Mouse (Mus musculus) embryonic facial prominence, embryonic 15.5 days (tissue): ENCODE results near the gene Zfp617. TPM values are rescaled to one million over a fixed set of nuclear protein-coding genes. Genes with fewer than 3 reads are reported as not detected.
"Not testable (repeated sequence)": the region's sequence is repeated elsewhere in the genome, so short reads cannot be mapped to it uniquely, and the experiment has no call there.

Experiments
- ATAC-seq: fragments of 200-750 bp; cut with Nextera tagmentation; 2 replicates; pipeline ENCODE4 v1.8.0; 2017; ENCODE audit warnings: low read depth, moderate TSS enrichment; ENCODE audit not compliant: insufficient number of reproducible peaks, low FRiP score, low TSS enrichment
- H3K27ac ChIP-seq: fragments of 300-500 bp; sonication (generic); replicated peaks from 2 replicates; pipeline ENCODE4 v1.5.1; 2015; ENCODE audit warnings: mild to moderate bottlenecking, inconsistent platforms
- H3K27me3 ChIP-seq: fragments of 300-500 bp; sonication (generic); 2 replicates; pipeline ENCODE4 v1.6.1; 2015; ENCODE audit warnings: inconsistent platforms
- H3K36me3 ChIP-seq: fragments of 300-500 bp; sonication (generic); 2 replicates; pipeline ENCODE4 v1.6.1; 2015; ENCODE audit warnings: mild to moderate bottlenecking, inconsistent platforms
- H3K4me1 ChIP-seq: fragments of 300-500 bp; sonication (generic); 2 replicates; pipeline ENCODE4 v1.6.1; 2015; ENCODE audit warnings: inconsistent platforms
- H3K4me2 ChIP-seq: fragments of 300-500 bp; sonication (generic); replicated peaks from 2 replicates; pipeline ENCODE4 v1.6.1; 2015; ENCODE audit warnings: mild to moderate bottlenecking, inconsistent platforms
- H3K4me3 ChIP-seq: fragments of 300-500 bp; sonication (generic); replicated peaks from 2 replicates; pipeline ENCODE4 v1.5.1; 2015; ENCODE audit warnings: mild to moderate bottlenecking, inconsistent platforms
- H3K9ac ChIP-seq: fragments of 300-500 bp; sonication (generic); 2 replicates; pipeline ENCODE4 v1.6.1; 2015; ENCODE audit warnings: inconsistent platforms
- H3K9me3 ChIP-seq: fragments of 300-500 bp; sonication (generic); replicated peaks from 2 replicates; pipeline ENCODE4 v1.6.1; 2016; ENCODE audit warnings: inconsistent platforms
- WGBS: fragments of 180-500 bp; shearing (Covaris S2); methylation state at CpG from one replicate; pipeline ENCODE4 v1.1.7; 2015; 5-methylcytosine and 5-hydroxymethylcytosine counted together
- polyA plus RNA-seq: library from polyadenylated mRNA; unstranded; fragments of >200 nt; fragmentation: Nextera tagmentation; extraction: Ambion mirVana; gene quantifications from 2 replicates; pipeline ENCODE4 v1.2.1, GENCODE M21; 2015

The Zfp617 gene
- polyA plus RNA-seq, 1 experiment from 2014 or later, result 23.1 TPM

DNA sequence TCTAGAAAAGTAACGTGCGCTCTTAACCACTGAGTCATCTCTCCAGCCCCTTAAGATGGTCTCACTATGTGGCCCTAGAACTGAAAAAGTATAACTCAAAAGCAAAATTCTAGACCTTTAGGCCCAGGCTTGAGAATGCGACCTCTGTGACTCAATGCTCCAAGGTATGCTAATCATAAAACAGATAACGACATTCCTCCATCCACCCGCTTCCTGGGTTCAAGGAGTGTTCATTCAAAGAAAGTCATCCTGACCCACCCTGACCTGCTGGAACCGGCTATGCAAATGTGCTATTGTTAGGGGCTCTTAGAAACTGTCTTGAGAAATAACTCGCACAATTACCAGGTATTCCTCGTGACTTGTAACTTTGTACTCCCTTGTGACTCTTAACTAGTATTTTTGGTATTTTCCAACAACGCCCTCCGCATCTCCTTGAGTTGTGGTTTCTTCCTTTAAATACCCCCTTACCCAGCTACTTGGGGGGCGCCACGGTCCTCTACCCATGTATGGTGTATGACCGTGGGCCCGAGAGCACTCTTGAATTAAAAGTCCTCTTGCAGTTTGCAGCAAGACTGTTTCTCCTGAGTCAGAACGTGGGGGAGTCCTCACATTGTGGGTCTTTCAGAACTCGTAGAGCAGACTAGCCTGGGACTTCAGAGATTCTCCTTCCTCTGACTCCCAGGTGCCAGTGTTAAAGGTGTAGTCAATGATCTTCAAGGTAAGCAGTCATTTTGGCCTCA is 44.7 kb downstream of the Zfp617 start:
- Histone ChIP-seq H3K9me3 (0 out of 2 replicates have a peak, but pooled peaks cover 14% of the 10 kb centered on the region), H3K4me1 (peaks cover 15% of the 10 kb centered on the region; the same call in 1 of the 2 replicates)
- H3K9ac ChIP-seq, H3K4me2 ChIP-seq, H3K27ac ChIP-seq, H3K36me3 ChIP-seq, H3K4me3 ChIP-seq, H3K27me3 ChIP-seq, ATAC-seq: not testable (repeated sequence)
- WGBS, result 93% methylated on average over 16 of the region's 16 CpGs

DNA sequence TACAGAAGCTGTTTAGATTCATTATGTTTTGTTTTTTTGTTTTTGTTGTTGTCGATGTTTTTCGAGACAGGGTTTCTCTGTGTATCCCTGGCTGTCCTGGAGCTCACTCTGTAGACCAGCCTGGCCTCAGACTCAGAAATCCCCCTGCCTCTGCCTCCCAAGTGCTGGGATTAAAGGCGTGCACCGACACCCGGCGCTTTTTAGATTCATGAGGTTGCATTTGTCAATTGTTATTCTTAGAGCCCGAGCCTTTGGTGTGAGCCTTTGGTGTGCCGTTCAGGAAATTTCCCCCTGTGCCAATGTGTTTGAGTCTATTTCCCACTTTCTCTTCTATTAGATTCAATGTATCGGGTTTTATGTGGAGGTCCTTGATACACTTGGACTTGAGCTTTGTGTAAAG is 46.2 kb downstream of the Zfp617 start:
- Histone ChIP-seq H3K4me2 (no peak overlapping the region), H3K4me1 (peaks cover 15% of the 10 kb centered on the region; the same call in 1 of the 2 replicates), H3K9ac (no peak overlapping the region), H3K9me3 (0 out of 2 replicates have a peak, but pooled peaks cover 14% of the 10 kb centered on the region), H3K27ac (no peak overlapping the region), H3K36me3 (peaks cover 9% of the 10 kb centered on the region), H3K27me3 (no peaks in the 10 kb centered on the region), H3K4me3 (no peak overlapping the region)
- 96% methylated on average over 9 of the region's 9 CpGs for WGBS
- no peak for ATAC-seq

- Histone ChIP-seq H3K4me1 (no peaks in the 10 kb centered on the region), H3K36me3 (peaks cover 16% of the 10 kb centered on the region)
- no peak for ATAC-seq
These were observed 52.0 kb downstream of the Zfp617 start for GRCm38 (mm10) chr8:71960483-71960882.

GRCm38 (mm10) chr8:71961796-71962195 is 53.4 kb downstream of the Zfp617 start:
- 90% methylated on average over 5 of the region's 5 CpGs for WGBS
- no peak for ATAC-seq

More at GRCm38 (mm10) chr8:71960483-71960882, 52.0 kb downstream of the Zfp617 start:
- Histone ChIP-seq H3K27ac (no peak overlapping the region), H3K9ac (no peak overlapping the region), H3K9me3 (no peaks in the 10 kb centered on the region), H3K27me3 (no peaks in the 10 kb centered on the region), H3K4me2 (no peak overlapping the region), H3K4me3 (no peak overlapping the region)

DNA sequence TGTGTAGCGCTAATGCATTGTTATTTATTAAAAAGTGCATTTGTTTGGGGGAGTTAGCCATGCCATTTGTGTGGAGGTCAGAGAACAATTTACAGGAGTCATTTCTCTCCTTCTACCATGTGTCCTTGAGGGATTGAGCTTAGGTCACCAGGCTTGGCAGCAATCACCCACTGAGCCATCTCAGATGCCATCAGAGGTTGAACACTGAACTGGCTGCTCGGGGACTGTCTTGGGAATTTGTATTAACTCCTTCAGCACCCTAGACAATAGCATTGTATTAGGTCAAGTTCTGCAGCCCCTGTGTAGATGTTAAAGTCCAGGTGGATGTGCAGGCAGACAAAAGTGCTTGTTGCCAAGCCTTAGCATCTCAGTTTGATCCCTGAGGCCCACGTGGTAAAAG is 55.6 kb downstream of the Zfp617 start:
- 88% methylated on average over 3 of the region's 3 CpGs for WGBS
- Histone ChIP-seq H3K4me2 (no peak overlapping the region), H3K27ac (no peak overlapping the region), H3K9ac (no peak overlapping the region), H3K4me3 (no peak overlapping the region), H3K4me1 (no peaks in the 10 kb centered on the region), H3K36me3 (peaks cover 52% of the 10 kb centered on the region), H3K27me3 (no peaks in the 10 kb centered on the region), H3K9me3 (0 out of 2 replicates have a peak, but pooled peaks cover 6% of the 10 kb centered on the region)
- no peak for ATAC-seq

More at GRCm38 (mm10) chr8:71961796-71962195, 53.4 kb downstream of the Zfp617 start:
- H3K27me3 ChIP-seq, result no peaks in the 10 kb centered on the region
- H3K27ac ChIP-seq, result no peak overlapping the region
- peaks cover 29% of the 10 kb centered on the region for H3K36me3 ChIP-seq
- H3K9me3 ChIP-seq, result 0 out of 2 replicates have a peak, but pooled peaks cover 6% of the 10 kb centered on the region
- no peak overlapping the region for H3K4me3 ChIP-seq
- H3K4me2 ChIP-seq, result no peak overlapping the region
- H3K9ac ChIP-seq, result no peak overlapping the region
- no peaks in the 10 kb centered on the region for H3K4me1 ChIP-seq

DNA sequence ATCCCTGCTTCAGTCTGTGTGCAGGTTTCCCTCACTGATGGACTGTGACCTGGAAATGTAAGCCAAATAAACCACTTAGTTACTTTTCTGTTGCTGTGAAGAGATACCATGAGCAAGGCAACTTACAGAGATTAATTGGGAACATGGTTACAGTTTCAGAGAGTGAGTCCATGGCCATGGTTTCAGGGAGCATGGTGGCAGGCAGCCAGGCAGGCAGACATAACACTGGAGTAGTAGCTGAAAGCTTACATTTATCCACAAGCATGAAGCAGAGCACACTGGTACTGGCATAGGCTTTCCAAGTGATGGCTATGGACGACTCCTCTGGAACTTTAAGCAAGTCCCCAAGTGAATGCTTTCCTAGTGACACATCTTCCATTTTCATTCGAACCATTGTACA is 56.7 kb downstream of the Zfp617 start:
- peaks cover 58% of the 10 kb centered on the region for H3K36me3 ChIP-seq
- no peak for ATAC-seq
- H3K27me3 ChIP-seq, result no peaks in the 10 kb centered on the region
- H3K27ac ChIP-seq, result no peak overlapping the region
- H3K4me2 ChIP-seq, result no peak overlapping the region
- 97% methylated on average over 2 of the region's 2 CpGs for WGBS
- no peak overlapping the region for H3K4me3 ChIP-seq
- H3K9me3 ChIP-seq, result 0 out of 2 replicates have a peak, but pooled peaks cover 6% of the 10 kb centered on the region
- no peak overlapping the region for H3K9ac ChIP-seq
- no peaks in the 10 kb centered on the region for H3K4me1 ChIP-seq

- ATAC-seq, result no peak
- Histone ChIP-seq H3K27ac (no peak overlapping the region), H3K36me3 (peaks cover 58% of the 10 kb centered on the region), H3K9ac (no peak overlapping the region), H3K27me3 (no peaks in the 10 kb centered on the region), H3K4me3 (no peak overlapping the region), H3K4me2 (no peak overlapping the region), H3K4me1 (no peaks in the 10 kb centered on the region), H3K9me3 (0 out of 2 replicates have a peak, but pooled peaks cover 6% of the 10 kb centered on the region)
These were observed 58.0 kb downstream of the Zfp617 start for GRCm38 (mm10) chr8:71966411-71966810.

GRCm38 (mm10) chr8:71967261-71967660 is 58.8 kb downstream of the Zfp617 start:
- Histone ChIP-seq H3K27ac (no peak overlapping the region), H3K4me2 (no peak overlapping the region), H3K27me3 (no peaks in the 10 kb centered on the region), H3K9ac (no peak overlapping the region), H3K4me3 (no peak overlapping the region), H3K36me3 (peaks cover 58% of the 10 kb centered on the region), H3K9me3 (0 out of 2 replicates have a peak, but pooled peaks cover 6% of the 10 kb centered on the region), H3K4me1 (no peaks in the 10 kb centered on the region)
- no peak for ATAC-seq
- 97% methylated on average over 5 of the region's 5 CpGs for WGBS

- no peaks in the 10 kb centered on the region for H3K27me3 ChIP-seq
- H3K4me3 ChIP-seq, result no peak overlapping the region
- no peak overlapping the region for H3K4me2 ChIP-seq
- no peak overlapping the region for H3K9ac ChIP-seq
- H3K4me1 ChIP-seq, result no peaks in the 10 kb centered on the region
- H3K36me3 ChIP-seq, result peaks cover 58% of the 10 kb centered on the region
- 0 out of 2 replicates have a peak overlapping the region, but pooled peaks have one; percentile 4 for H3K27ac ChIP-seq
- no peak for ATAC-seq
- 75% methylated on average over 6 of the region's 6 CpGs for WGBS
- 0 out of 2 replicates have a peak, but pooled peaks cover 6% of the 10 kb centered on the region for H3K9me3 ChIP-seq
These were observed 59.7 kb downstream of the Zfp617 start for GRCm38 (mm10) chr8:71968100-71968499.

GRCm38 (mm10) chr8:71968636-71969035 is 60.2 kb downstream of the Zfp617 start:
- 67% methylated on average over 6 of the region's 6 CpGs for WGBS
- Histone ChIP-seq H3K9ac (no peak overlapping the region), H3K9me3 (0 out of 2 replicates have a peak, but pooled peaks cover 6% of the 10 kb centered on the region), H3K27me3 (no peaks in the 10 kb centered on the region), H3K27ac (0 out of 2 replicates have a peak overlapping the region, but pooled peaks have one; percentile 4), H3K36me3 (peaks cover 58% of the 10 kb centered on the region), H3K4me2 (no peak overlapping the region), H3K4me1 (no peaks in the 10 kb centered on the region), H3K4me3 (no peak overlapping the region)
- no peak for ATAC-seq

DNA sequence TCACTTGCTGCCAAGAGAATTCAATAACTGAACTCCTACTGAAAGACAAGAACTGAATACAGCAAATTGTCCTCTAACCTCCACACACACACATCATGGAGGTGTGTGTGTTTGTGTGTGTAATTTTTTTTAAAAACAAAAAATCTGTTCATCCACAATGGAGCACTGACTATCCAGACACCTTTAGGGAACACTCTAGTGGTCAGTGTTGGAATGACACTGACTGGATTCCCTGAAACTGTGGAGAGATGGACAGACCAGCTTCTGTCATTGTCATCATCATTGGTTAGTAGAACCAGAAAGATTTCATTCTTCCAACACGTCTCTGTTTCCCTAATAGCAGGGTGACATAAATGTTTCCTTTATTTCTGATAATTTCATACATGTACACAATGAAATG is 63.5 kb downstream of the Zfp617 start:
- Histone ChIP-seq H3K27ac (no peak overlapping the region), H3K4me2 (no peak overlapping the region), H3K27me3 (no peaks in the 10 kb centered on the region), H3K9me3 (no peaks in the 10 kb centered on the region), H3K36me3 (peaks cover 28% of the 10 kb centered on the region), H3K9ac (no peak overlapping the region), H3K4me1 (no peaks in the 10 kb centered on the region), H3K4me3 (no peak overlapping the region)
- 66% methylated on average over 1 of the region's 1 CpGs for WGBS
- no peak for ATAC-seq
